Mouse (Mus musculus): ENCODE measurements around the gene Ddt.

DNA sequence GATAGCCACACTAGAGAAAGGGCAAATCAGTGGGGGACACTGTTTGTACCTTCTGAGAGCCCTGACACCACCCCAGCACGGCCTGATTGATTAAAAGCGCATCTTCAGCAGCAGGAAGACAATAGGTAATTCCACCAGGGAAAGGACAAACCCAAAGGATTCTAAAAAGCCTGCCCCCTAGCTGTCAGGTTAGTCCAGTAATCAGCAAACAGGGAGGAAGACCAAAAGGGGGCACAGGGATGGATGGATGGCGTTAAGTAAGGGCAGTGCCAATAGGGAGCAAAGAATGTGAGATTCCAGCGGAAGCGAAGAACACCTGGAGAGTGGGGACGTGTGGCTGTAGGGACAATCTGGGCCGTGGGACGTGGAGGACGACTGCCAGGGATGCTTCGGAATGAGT lies 45.4 kb upstream of the Ddt start:
- TF ChIP-seq CEBPB (IDR thresholded peaks at IDR 0.05; ENCODE audit: insufficient read depth, poor library complexity, severe bottlenecking) (no peak), POLR2AphosphoS2 (IDR thresholded peaks at IDR 0.05; ENCODE audit: insufficient read length, low read depth) (no peak), USF1 (IDR thresholded peaks at IDR 0.05; ENCODE audit: low read depth) (no peak), MYOD1 (IDR thresholded peaks at IDR 0.05; ENCODE audit: control insufficient read depth in 1 of 3, insufficient read length in 2 of 3, low read depth in 2 of 3) (no peak), MAX (IDR thresholded peaks at IDR 0.05; ENCODE audit: low read depth) (no peak), POLR2A (IDR thresholded peaks at IDR 0.05; ENCODE audit: insufficient read length, low read depth) (no peak), TCF12 (IDR thresholded peaks at IDR 0.05; ENCODE audit: insufficient read depth, poor library complexity, severe bottlenecking) (no peak), REST (IDR thresholded peaks at IDR 0.05; ENCODE audit: insufficient read depth, insufficient read length) (no peak), SRF (IDR thresholded peaks at IDR 0.05; ENCODE audit: control insufficient read depth, insufficient read length, low read depth) (no peak), E2F4 (IDR thresholded peaks at IDR 0.05; ENCODE audit: insufficient read depth) (no peak)
